Mouse (Mus musculus): ENCODE data around the gene Imp3. TPM values are rescaled to one million over a fixed set of nuclear protein-coding genes. Genes with fewer than 3 reads are reported as not detected.
"Not testable (repeated sequence)": the region's sequence is repeated elsewhere in the genome, so short reads cannot be mapped to it uniquely, and the experiment has no call there.

Imp3 gene
- total RNA-seq (2021): 100 to 1,000 TPM in 1 of 2 experiments, 10 to 100 TPM in 1; 68.3 to 104 TPM
- polyA plus RNA-seq (2012; rRNA removed): 445 and 458 TPM in 2 replicates
- long read RNA-seq, transcript Imp3-201 (1 exons, 924 nt): major isoform, 54 of 54 reads
- long read RNA-seq, partial matches to known transcripts: 0 of 54 reads
- long read RNA-seq, other reads (novel, unspliced or antisense): 0 of 54 reads

- peak; percentile 92 for DNase-seq
Measured at GRCm38 (mm10) chr9:56937223-56938160, at the start of gene Imp3. Gene Imp3 (plus strand): TSS chr9:56937475.

- DNase-seq: no peak
Measured at GRCm38 (mm10) chr9:56887581-56887980, 49.7 kb upstream of the Imp3 start.

GRCm38 (mm10) chr9:56889817-56890216 lies 47.5 kb upstream of the Imp3 start:
- peak; percentile 71 for DNase-seq

- no peak for DNase-seq
Measured at GRCm38 (mm10) chr9:56890522-56891250, 46.6 kb upstream of the Imp3 start.

- DNase-seq: peak; percentile 80
Measured at GRCm38 (mm10) chr9:56891517-56892011, 45.7 kb upstream of the Imp3 start.

- DNase-seq: no peak
Measured at GRCm38 (mm10) chr9:56892111-56892510, 45.2 kb upstream of the Imp3 start.

- no peak for DNase-seq
Measured at GRCm38 (mm10) chr9:56893313-56893712, 44.0 kb upstream of the Imp3 start.

- peak; percentile 33 for DNase-seq
Measured at GRCm38 (mm10) chr9:56894006-56894405, 43.3 kb upstream of the Imp3 start.

GRCm38 (mm10) chr9:56896779-56897178 lies 40.5 kb upstream of the Imp3 start:
- no peak for DNase-seq

- DNase-seq: no peak
Measured at GRCm38 (mm10) chr9:56899409-56899808, 37.9 kb upstream of the Imp3 start.

GRCm38 (mm10) chr9:56900060-56900459 lies 37.2 kb upstream of the Imp3 start:
- no peak for DNase-seq

- DNase-seq: no peak
Measured at GRCm38 (mm10) chr9:56900571-56900970, 36.7 kb upstream of the Imp3 start.

GRCm38 (mm10) chr9:56901187-56901586 lies 36.1 kb upstream of the Imp3 start:
- no peak for DNase-seq

- DNase-seq: no peak
Measured at GRCm38 (mm10) chr9:56903662-56904061, 33.6 kb upstream of the Imp3 start.

GRCm38 (mm10) chr9:56907549-56907948 lies 29.7 kb upstream of the Imp3 start:
- DNase-seq: no peak

- DNase-seq: not testable (repeated sequence)
Measured at GRCm38 (mm10) chr9:56909991-56910390, 27.3 kb upstream of the Imp3 start.

- no peak for DNase-seq
Measured at GRCm38 (mm10) chr9:56911017-56911416, 26.3 kb upstream of the Imp3 start.

- no peak for DNase-seq
Measured at GRCm38 (mm10) chr9:56913991-56914390, 23.3 kb upstream of the Imp3 start.

- DNase-seq: no peak
Measured at GRCm38 (mm10) chr9:56915116-56915515, 22.2 kb upstream of the Imp3 start.

- no peak for DNase-seq
Measured at GRCm38 (mm10) chr9:56915695-56916410, 21.4 kb upstream of the Imp3 start.

GRCm38 (mm10) chr9:56917131-56917530 lies 20.1 kb upstream of the Imp3 start:
- DNase-seq: no peak

- no peak for DNase-seq
Measured at GRCm38 (mm10) chr9:56918466-56918865, 18.8 kb upstream of the Imp3 start.

Measured in adrenal gland, adult 2 months (tissue).